In genomic region chr13:42546389-42546788, GRCm38 (mm10) we compare ENCODE assay signal across 19 mouse cellular contexts.
DNase-seq lines count a peak whose midpoint lies in the region; ATAC-seq and TF ChIP-seq lines count a peak whose summit lies in the region.
"Had no signal": no experiment of that assay in that cellular context is flagged by ENCODE, and none has a peak within 500 bp of the region (broad histone marks: within the 10 kb centered on the region; RNA-seq: fewer than 3 reads in every experiment).

No protein-coding gene starts in this region.

- no peaks in the 10 kb centered on the region for H3K36me3 ChIP-seq in hindbrain, embryonic 12.5 days
- H3K36me3 ChIP-seq: forebrain, embryonic 10.5 days had no signal

- no peaks in the 10 kb centered on the region for H3K27me3 ChIP-seq in hindbrain, embryonic 12.5 days

- H3K4me3 ChIP-seq in gastrocnemius, adult 2 months: no peak overlapping the region
- no peak overlapping the region for H3K4me3 ChIP-seq in hindbrain, embryonic 12.5 days
- H3K4me3 ChIP-seq: forebrain, embryonic 10.5 days had no signal

- H3K9ac ChIP-seq in hindbrain, embryonic 12.5 days: no peak overlapping the region
- H3K9ac ChIP-seq: hindbrain, embryonic 14.5 days had no signal

- H3K4me2 ChIP-seq in hindbrain, embryonic 12.5 days (replicated peaks): no peak overlapping the region
- H3K4me2 ChIP-seq: hindbrain, embryonic 14.5 days had no signal

- WGBS in hindbrain, embryonic 12.5 days: 74% methylated on average over 4 of the region's 4 CpGs

- ATAC-seq in hindbrain, embryonic 12.5 days (ENCODE audit: low FRiP score): no peak

- no peaks in the 10 kb centered on the region for H3K4me1 ChIP-seq in hindbrain, embryonic 12.5 days
- H3K4me1 ChIP-seq: forebrain, embryonic 10.5 days had no signal

- TF ChIP-seq CTCF in gastrocnemius, adult 2 months (IDR thresholded peaks at IDR 0.05): peak; percentile 6; the same call in 1 of the 2 replicates

- H3K9me3 ChIP-seq in hindbrain, embryonic 12.5 days (replicated peaks): no peaks in the 10 kb centered on the region; the same call in 1 of the 2 replicates

- intact Hi-C loops in gastrocnemius, adult 2 months (cut with DNase I): no loop called here

- DNase-seq in gastrocnemius, adult 2 months: no peak
- DNase-seq in gastrocnemius, postnatal 4 days (ENCODE audit: low spot score in 2 of 2): no peak
- peak; percentile 5 to 8 for DNase-seq in layer of hippocampus, adult 8-10 months (ENCODE audit: low spot score in 2 of 2)
- no peak for DNase-seq in layer of hippocampus, adult 9-10 months (ENCODE audit: low spot score)
- peak; percentile 69 for DNase-seq in brain, adult 2 months (ENCODE audit: low read depth, low spot score)
- DNase-seq in gastrocnemius, postnatal 25 days: peak; percentile 13
- no peak for DNase-seq in thymus, postnatal 10 days (ENCODE audit: low spot score in 2 of 2)
- DNase-seq: adrenal gland, postnatal 10 days; cerebellum, adult 9-10 months; heart, adult 11 months; heart, postnatal 36 days; kidney, adult 8-10 months; kidney, postnatal 10 days; lung, postnatal 4 days; midbrain, embryonic 14.5 days; right cerebral cortex, postnatal 25 days had no signal

- peak overlapping the region; percentile 44 for H3K27ac ChIP-seq in gastrocnemius, adult 2 months
- H3K27ac ChIP-seq in hindbrain, embryonic 12.5 days: no peak overlapping the region
- H3K27ac ChIP-seq: forebrain, embryonic 10.5 days; hindbrain, embryonic 14.5 days had no signal

Comparison
In these comparisons a context has a peak if more than half of its experiments do, and no peak if none do; other contexts are left out.
1. DNase-seq: peak in layer of hippocampus, adult 8-10 months (2 of 2), brain, adult 2 months (single experiment) and gastrocnemius, postnatal 25 days (single experiment); none in gastrocnemius, adult 2 months (single experiment), gastrocnemius, postnatal 4 days (0 of 2), layer of hippocampus, adult 9-10 months (single experiment) and thymus, postnatal 10 days (0 of 2).